Mouse (Mus musculus): Measurements from ENCODE around the gene Plcxd1. TPM values are rescaled to one million over a fixed set of nuclear protein-coding genes. Genes with fewer than 3 reads are reported as not detected.
"Not testable (repeated sequence)": the region's sequence is repeated elsewhere in the genome, so short reads cannot be mapped to it uniquely, and the experiment has no call there.

The Plcxd1 gene
- total RNA-seq (2014; fragmentation: Nextera tagmentation) (not detected in 2 replicates), total RNA-seq (2017) (not detected in 2 replicates)

DNA sequence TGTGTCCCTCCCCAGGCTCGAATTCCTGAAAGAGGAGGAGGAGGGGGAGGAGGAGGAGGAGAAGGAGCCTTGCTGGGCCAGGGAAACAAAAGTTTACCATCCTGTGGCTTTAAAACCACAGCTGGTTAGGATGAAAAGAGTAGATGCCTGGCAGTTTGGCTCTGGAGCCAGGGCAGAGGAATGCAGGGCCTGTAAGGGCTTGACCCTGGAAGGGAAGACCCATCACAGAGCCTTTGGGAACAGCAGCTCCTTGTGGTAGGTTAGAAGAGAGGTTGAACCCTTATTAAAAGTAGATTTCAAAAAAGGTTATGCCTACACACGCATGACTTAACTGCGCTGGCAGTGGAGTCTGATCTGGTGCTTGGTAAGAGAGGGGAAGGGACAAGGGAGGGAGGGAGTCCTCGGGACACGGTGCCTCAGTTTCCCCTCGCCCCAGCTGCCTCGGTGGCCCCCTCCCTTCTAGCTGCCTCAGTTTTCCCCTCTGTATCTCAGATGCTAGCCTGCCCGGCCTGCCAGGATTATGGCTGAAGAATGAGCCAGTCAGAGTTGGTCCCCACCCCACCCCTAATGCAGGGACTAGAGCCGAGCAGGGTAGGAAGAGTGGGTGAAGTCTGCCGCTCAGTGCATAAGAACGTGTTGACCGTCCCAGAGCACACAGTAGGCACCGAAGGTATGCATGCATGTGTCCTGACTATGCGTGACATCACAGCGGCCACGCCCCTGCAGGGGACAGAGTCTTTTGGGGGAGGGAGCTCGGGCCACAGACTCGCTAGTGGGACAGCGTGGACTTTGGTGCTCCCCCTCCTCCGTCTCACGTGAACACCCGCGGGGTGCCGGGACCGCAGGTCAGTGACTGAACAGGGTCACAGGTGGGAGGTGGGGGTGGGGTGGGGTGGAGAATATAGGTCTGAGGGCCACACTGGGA is at the start of gene Plcxd1:
Gene Plcxd1, plus strand, starts transcription at position 314 of the 925 bp plus-strand sequence.
- no peak for ATAC-seq (replicated peaks; ENCODE audit: poor library complexity, severe bottlenecking)

DNA sequence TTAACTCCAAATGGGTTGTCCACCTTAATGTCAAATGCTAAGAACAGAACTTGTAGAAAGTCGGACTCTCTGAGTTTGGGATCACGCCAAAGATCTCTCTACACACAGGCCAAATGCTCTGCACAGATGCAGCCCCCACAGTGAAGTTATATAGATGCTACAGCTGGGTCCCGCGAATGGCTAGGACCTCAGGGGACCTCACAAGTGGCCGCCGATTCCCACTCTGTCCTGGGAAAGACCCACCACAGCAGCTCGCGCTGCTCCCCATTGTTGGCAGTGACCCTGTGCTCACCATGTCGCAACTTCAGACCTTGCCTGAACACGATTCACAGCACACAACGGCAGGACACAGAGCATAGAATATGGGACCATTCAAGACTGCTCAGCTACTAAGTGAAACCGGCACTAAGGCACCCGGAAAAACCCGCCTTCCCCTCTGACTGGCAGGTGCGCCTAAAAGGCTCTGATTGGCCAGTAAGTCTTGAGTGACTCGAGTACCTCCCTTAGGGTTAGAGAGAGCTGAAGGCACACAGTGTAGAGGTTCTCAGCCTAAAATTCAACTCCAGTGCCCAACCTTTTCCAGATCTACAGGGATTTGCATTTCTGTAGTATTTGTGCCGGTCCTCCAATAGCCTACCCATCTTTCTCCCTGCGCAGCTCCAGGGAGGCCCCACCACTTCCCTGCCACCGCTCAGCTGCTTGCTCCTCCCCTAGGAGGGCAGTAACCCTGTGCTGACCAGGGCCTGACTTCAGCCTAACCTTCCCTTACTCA is 41.9 kb upstream of the Plcxd1 start:
- ATAC-seq (replicated peaks; ENCODE audit: poor library complexity, severe bottlenecking): peak; percentile 98

- ATAC-seq (replicated peaks; ENCODE audit: poor library complexity, severe bottlenecking): not testable (repeated sequence)
Measured at GRCm38 (mm10) chr5:110072413-110072812, 27.4 kb upstream of the Plcxd1 start, which contains the start of gene Gm17655. Gene Gm17655 (minus strand): TSS chr5:110072513.

GRCm38 (mm10) chr5:110082961-110083360 is 16.8 kb upstream of the Plcxd1 start:
- no peak for ATAC-seq (replicated peaks; ENCODE audit: poor library complexity, severe bottlenecking)

DNA sequence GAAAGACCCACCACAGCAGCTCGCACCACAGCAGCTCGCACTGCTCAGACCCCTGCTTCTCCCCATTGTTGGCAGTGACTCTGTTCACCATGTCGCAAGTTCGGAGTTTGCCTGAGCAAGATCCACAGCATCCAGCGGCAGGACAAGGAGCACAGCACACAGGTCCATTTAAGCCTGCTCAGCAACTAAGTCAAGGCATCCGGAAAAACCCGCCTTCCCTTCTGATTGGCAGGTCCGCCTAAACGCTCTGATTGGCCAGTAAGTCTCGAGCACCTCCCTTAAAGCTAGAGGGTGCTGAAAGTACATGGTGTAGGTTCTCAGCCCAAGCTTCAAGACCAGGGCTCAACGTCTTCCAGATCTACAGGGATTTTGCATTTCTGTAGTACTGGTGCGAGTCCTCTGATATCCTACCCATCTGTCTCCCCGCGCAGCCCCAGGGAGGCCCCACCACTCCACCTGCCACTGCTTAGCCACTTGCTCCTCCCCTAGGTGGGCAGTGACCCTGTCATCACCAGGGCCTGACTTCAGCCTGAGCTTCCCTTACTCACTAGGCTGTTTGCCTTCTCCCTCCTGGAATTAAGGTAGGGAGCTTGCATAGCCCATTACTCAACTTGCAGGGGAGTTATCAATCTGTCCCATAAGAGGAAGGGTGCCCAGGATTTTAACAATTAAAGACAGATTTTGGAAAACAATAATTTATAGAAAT is 13.5 kb upstream of the Plcxd1 start:
- ATAC-seq (replicated peaks; ENCODE audit: poor library complexity, severe bottlenecking): no peak

DNA sequence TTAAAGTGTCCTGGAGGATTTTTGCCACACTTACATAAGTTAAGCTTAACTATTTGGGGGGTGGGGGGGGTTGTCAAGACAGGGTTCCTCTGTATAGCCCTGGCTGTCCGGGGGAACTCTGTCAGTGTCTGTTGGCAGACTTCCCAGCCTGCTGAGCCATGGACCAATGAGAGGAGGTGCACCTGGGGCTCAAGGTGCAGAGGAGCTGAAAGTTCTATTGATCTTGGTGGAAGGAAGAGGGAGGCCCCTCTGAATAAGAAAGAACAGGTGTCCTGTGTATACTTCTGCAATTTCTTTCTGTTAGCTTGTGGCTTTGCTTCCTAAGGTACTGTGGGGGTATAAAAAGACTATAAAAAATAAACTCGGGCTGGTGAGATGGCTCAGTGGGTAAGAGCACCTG is 8.2 kb upstream of the Plcxd1 start:
- ATAC-seq (replicated peaks; ENCODE audit: poor library complexity, severe bottlenecking): no peak

- peak; percentile 98 for ATAC-seq (replicated peaks; ENCODE audit: poor library complexity, severe bottlenecking)
Measured at GRCm38 (mm10) chr5:110094030-110094846, 5.5 kb upstream of the Plcxd1 start, which contains the start of gene Gm35315. Gene Gm35315 (minus strand): TSS chr5:110094420.

GRCm38 (mm10) chr5:110094847-110095213 is 4.9 kb upstream of the Plcxd1 start:
- peak; percentile 20 for ATAC-seq (replicated peaks; ENCODE audit: poor library complexity, severe bottlenecking)

GRCm38 (mm10) chr5:110098991-110099477 is 735 bp upstream of the Plcxd1 start:
- no peak for ATAC-seq (replicated peaks; ENCODE audit: poor library complexity, severe bottlenecking)

- ATAC-seq (replicated peaks; ENCODE audit: poor library complexity, severe bottlenecking): peak; percentile 47
Measured at GRCm38 (mm10) chr5:110100921-110101631, 1.3 kb downstream of the Plcxd1 start.

DNA sequence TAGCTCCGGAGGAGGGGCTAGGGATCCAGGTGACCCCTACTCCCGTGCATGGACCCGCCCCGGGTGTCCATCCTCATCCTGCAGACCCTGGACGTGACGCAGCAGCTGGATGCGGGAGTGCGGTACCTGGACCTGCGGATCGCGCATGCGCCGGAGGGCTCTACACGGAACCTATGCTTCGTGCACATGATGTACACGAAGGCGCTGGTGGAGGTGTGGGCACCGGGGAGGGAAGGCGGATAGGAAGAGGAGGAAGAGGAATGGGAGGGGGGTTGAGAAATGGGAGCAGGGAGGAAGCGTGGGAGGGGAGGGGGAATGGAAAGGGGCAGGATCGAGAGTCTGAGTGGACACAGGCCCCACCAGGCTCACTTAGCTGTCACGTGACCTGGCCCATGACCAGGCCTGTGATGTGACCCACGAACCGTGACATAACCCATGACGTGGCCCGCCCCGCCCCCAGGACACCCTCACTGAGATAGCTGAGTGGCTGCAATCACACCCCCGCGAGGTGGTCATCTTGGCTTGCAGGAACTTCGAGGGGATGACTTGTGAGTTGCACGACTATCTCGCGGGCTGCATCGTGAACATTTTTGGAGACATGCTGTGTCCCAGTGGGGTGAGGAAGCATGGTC is 2.1 kb downstream of the Plcxd1 start:
- ATAC-seq (replicated peaks; ENCODE audit: poor library complexity, severe bottlenecking): peak; percentile 38

- no peak for ATAC-seq (replicated peaks; ENCODE audit: poor library complexity, severe bottlenecking)
Measured at GRCm38 (mm10) chr5:110102429-110102828, 2.7 kb downstream of the Plcxd1 start.

- no peak for ATAC-seq (replicated peaks; ENCODE audit: poor library complexity, severe bottlenecking)
Measured at GRCm38 (mm10) chr5:110102853-110103625, 3.3 kb downstream of the Plcxd1 start.

- ATAC-seq (replicated peaks; ENCODE audit: poor library complexity, severe bottlenecking): no peak
Measured at GRCm38 (mm10) chr5:110103901-110104615, 4.3 kb downstream of the Plcxd1 start.

GRCm38 (mm10) chr5:110104616-110105380 is 5.0 kb downstream of the Plcxd1 start:
- no peak for ATAC-seq (replicated peaks; ENCODE audit: poor library complexity, severe bottlenecking)
